Mouse (Mus musculus): ENCODE measurements at regions not wholly inside any gene's neighbourhood (a gene's known extent, or its start where the extent isn't known, plus 50 kb on each side); places are given as distances from the start of the nearest gene placed in this dataset.

DNA sequence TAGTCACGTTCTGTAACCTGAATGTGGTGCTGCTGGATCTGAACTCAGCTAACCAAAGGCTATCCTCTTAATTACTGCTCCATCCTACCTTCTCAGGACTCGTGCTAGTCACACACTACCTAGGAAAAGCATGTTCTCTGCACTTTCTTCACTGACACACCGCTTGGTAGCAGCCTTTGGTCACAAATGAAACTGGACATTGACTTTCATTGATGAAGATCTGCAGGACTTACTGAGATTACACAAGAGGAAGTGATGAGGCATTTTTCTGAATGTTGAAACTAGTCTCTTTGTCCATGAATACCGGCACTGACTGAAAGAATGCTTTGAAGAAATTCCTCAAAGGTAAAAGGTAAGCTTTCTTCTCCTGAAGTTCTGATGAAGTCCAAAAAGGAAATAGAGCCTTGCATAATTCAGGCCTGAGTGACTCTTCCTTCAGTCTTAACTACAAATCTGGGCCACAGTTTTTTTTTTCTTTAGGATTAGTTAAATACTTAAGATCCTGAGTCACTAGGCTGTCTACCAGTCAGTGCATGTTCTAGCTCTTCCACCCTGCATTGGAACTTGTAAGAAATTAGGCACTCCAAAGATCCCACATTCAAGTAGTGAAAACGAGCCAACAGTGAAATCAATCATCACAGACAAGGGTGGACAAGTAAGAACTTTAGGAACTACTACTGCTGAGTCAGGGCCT lies 531.0 kb upstream of the A1bg start:
- H3K27ac ChIP-seq (replicated peaks), result no peak overlapping the region
- H3K27me3 ChIP-seq, result no peaks in the 10 kb centered on the region
- no peak overlapping the region for H3K9ac ChIP-seq (replicated peaks)
- no peaks in the 10 kb centered on the region for H3K9me3 ChIP-seq
- no peaks in the 10 kb centered on the region for H3K4me1 ChIP-seq
- no peaks in the 10 kb centered on the region for H3K36me3 ChIP-seq
- ATAC-seq (ENCODE audit: low FRiP score, low read depth), result no peak
- no peak overlapping the region for H3K4me3 ChIP-seq
- 81% methylated on average over 5 of the region's 5 CpGs for WGBS
- no peak overlapping the region for H3K4me2 ChIP-seq (replicated peaks)

DNA sequence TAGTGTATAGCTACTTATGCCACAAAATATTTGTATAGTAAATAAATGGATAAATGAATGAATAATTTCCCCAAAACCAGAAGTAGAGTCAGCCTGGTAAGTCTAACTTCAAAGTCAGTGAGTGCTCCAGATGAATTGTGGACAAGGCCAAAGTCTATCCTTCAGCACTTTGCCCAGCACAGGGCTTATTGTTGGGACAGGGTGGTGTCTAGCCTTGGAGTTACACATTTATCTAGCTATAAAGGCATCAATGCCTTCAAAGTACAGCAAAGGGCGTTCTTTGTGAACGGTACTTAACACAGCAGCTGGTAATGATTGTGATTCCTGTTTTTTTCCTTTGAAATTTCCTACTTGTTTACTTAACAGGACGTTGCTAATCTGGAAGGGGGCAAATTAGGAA lies 527.4 kb upstream of the A1bg start:
- H3K4me2 ChIP-seq (replicated peaks), result no peak overlapping the region
- no peak overlapping the region for H3K27ac ChIP-seq (replicated peaks)
- H3K9me3 ChIP-seq, result no peaks in the 10 kb centered on the region
- no peaks in the 10 kb centered on the region for H3K27me3 ChIP-seq
- H3K36me3 ChIP-seq, result no peaks in the 10 kb centered on the region
- 46% methylated on average over 3 of the region's 3 CpGs for WGBS
- no peak overlapping the region for H3K4me3 ChIP-seq
- H3K4me1 ChIP-seq, result no peaks in the 10 kb centered on the region
- H3K9ac ChIP-seq (replicated peaks), result no peak overlapping the region
- no peak for ATAC-seq (ENCODE audit: low FRiP score, low read depth)

DNA sequence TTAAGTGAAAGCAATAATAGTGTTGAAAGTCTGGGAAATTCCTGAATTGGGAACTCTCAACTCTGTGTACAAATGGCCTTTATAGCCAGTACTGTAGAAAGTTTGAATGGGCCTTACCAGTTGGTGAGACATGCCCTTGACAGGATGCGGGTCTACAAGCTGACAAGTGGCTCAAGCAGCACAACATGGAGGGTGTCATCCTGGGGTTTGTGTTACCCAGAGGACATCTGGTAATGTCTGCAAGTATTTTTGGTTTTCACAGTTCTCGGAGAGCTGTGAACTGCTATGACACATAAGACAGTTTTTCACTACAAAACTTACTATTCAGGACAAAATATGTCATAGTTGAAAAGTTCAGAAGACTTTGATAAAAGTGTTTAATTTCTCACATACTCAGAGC lies 525.7 kb upstream of the A1bg start:
- Histone ChIP-seq H3K9ac (replicated peaks) (no peak overlapping the region), H3K9me3 (no peaks in the 10 kb centered on the region), H3K36me3 (no peaks in the 10 kb centered on the region), H3K4me3 (no peak overlapping the region), H3K27ac (replicated peaks) (no peak overlapping the region), H3K4me1 (no peaks in the 10 kb centered on the region), H3K4me2 (replicated peaks) (no peak overlapping the region), H3K27me3 (no peaks in the 10 kb centered on the region)
- 88% methylated on average over 2 of the region's 2 CpGs for WGBS
- ATAC-seq (ENCODE audit: low FRiP score, low read depth), result no peak

DNA sequence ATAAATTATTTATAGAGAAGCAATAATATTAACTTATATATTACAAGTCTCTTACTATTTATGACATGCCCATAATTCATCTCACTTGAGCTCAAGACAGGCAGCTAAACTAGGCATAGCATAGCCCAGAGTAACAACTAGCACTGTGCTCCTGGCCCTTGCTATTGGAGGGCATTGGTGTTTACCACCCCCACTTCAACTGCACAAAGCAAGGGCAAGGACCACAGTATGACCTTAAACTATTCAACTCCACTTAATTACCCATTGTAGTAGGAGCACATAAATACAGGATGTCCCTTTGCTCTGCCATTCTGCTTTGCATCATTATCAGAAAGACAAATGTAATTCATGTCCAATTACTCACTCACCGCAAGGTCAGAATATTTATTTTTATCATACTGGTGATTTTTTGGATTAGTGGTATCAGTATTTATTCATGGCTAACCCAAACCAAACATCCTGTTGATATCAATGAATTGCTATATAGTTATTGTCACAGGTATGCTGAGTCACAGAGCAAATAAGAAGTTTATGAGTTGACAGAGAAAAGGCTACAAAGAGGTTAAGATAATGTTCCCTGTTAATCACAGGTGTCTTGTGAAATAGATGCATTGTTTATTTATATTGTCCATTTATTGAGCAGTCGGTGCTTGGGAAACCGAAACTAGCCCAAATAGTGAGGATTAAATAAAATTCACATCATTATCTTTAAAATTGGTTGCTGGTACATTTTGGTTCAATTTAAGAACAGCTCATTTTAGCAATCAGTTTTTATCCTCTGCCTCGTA lies 523.4 kb upstream of the A1bg start:
- H3K4me1 ChIP-seq, result no peaks in the 10 kb centered on the region
- ATAC-seq (ENCODE audit: low FRiP score, low read depth), result no peak
- 93% methylated on average over 4 of the region's 4 CpGs for WGBS
- no peaks in the 10 kb centered on the region for H3K27me3 ChIP-seq
- H3K9ac ChIP-seq (replicated peaks), result no peak overlapping the region
- H3K9me3 ChIP-seq, result no peaks in the 10 kb centered on the region
- no peaks in the 10 kb centered on the region for H3K36me3 ChIP-seq
- H3K4me3 ChIP-seq, result no peak overlapping the region
- H3K4me2 ChIP-seq (replicated peaks), result no peak overlapping the region
- no peak overlapping the region for H3K27ac ChIP-seq (replicated peaks)

DNA sequence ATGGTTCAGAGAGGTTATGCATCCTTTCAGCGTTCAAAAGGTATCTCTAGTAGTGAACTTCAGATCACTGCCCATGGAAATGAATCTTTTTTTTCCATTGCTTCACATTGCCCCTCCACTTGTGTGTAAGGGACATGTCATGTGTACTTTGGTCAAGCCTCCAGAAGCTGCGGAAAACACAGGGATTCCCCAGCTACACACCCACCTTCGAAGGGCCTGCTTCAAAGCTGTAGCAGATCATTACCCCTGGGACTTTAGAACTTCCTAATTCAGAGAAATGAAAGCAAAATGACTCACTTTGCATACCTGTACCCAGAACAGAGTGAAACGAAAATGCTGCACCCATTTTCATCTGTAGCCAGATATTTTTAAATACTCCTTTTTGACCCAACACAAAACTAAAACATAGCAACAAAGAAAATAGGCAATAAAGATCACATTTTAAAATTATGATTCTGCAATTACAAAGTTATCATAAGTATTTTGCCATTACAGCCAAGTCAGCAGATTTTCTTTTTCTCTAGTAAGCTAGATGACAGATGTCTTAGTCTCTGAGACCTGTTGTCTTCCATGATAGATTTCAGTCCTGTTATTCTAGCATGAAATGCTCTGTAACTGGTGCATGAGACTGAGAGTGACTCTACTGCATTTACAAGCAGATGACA lies 519.1 kb upstream of the A1bg start:
- Histone ChIP-seq H3K36me3 (no peaks in the 10 kb centered on the region), H3K27me3 (no peaks in the 10 kb centered on the region), H3K4me1 (no peaks in the 10 kb centered on the region), H3K9ac (replicated peaks) (no peak overlapping the region), H3K27ac (replicated peaks) (no peak overlapping the region), H3K4me2 (replicated peaks) (no peak overlapping the region), H3K9me3 (no peaks in the 10 kb centered on the region), H3K4me3 (no peak overlapping the region)
- WGBS, result 80% methylated on average over 4 of the region's 4 CpGs
- no peak for ATAC-seq (ENCODE audit: low FRiP score, low read depth)

DNA sequence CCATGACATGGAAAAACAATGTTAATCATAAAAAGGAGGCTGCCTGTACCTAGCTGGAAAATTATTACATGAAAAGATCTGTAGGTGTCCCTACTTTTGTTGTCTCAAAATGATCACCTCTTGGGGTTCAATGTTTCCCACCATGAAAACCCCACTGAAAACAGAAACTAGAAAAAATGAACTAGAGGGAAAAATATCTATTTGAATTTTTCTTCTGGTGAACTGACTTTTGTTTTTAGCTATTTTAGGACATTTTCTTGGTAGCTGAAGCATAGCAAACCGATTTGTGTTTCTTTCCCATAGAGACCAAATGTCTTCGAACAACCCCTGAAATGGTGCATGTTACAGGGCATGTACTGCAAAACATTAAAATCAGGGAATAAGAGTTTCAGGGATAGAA lies 518.2 kb upstream of the A1bg start:
- Histone ChIP-seq H3K9ac (replicated peaks) (no peak overlapping the region), H3K27me3 (no peaks in the 10 kb centered on the region), H3K27ac (replicated peaks) (no peak overlapping the region), H3K36me3 (no peaks in the 10 kb centered on the region), H3K4me2 (replicated peaks) (no peak overlapping the region), H3K4me3 (no peak overlapping the region), H3K9me3 (no peaks in the 10 kb centered on the region), H3K4me1 (no peaks in the 10 kb centered on the region)
- WGBS, result 92% methylated on average over 2 of the region's 2 CpGs
- no peak for ATAC-seq (ENCODE audit: low FRiP score, low read depth)

DNA sequence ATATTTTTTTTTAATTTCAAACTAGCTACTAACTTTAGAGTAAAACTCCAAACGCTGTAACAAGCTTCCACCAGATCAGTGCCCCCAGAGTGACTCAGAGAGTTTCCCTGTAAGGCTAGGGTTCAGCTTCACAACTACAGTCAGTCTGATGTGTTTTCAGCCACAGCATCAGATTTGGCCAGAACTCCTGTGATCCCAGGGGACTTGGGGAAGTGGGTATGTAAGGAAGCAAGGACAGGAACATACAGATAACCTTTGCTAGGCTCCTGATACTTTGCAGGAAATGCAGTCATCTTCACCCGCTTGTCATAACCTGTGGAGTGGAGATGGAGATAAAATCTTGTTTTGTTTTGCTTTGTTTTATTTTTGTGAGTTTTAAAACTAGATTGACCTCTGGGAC lies 517.5 kb upstream of the A1bg start:
- no peaks in the 10 kb centered on the region for H3K36me3 ChIP-seq
- no peaks in the 10 kb centered on the region for H3K9me3 ChIP-seq
- H3K27ac ChIP-seq (replicated peaks), result no peak overlapping the region
- H3K27me3 ChIP-seq, result no peaks in the 10 kb centered on the region
- no peaks in the 10 kb centered on the region for H3K4me1 ChIP-seq
- H3K4me3 ChIP-seq, result no peak overlapping the region
- H3K4me2 ChIP-seq (replicated peaks), result no peak overlapping the region
- H3K9ac ChIP-seq (replicated peaks), result no peak overlapping the region
- no peak for ATAC-seq (ENCODE audit: low FRiP score, low read depth)
- WGBS, result 88% methylated on average over 2 of the region's 2 CpGs

DNA sequence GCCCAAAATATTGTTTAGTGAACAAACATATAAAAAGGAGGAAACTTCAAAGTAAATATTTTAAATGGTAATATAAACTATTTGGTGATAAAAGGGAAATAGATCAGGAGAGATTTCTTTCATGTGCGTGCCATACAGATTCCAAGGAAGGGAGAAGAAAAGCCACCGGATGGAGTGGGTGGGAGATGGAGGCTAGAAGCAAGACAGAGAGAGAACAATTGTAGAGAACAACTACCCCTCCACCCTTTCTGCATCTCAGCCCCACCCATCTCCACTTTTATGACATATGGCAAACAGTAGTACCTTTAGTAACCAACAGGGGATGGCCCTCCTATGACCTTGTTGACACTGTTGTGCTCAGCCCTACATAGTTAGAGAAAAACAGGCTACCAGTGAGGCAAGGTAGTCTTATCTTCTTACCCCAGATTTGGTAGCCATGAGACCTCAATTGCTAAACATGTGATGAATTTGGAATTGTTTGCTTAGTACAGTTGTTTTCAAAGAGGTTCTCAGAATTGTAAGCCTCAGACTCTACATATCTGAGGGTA lies 516.9 kb upstream of the A1bg start:
- H3K36me3 ChIP-seq, result no peaks in the 10 kb centered on the region
- no peak overlapping the region for H3K9ac ChIP-seq (replicated peaks)
- no peak overlapping the region for H3K4me2 ChIP-seq (replicated peaks)
- no peak overlapping the region for H3K4me3 ChIP-seq
- H3K27me3 ChIP-seq, result no peaks in the 10 kb centered on the region
- no peak for ATAC-seq (ENCODE audit: low FRiP score, low read depth)
- 98% methylated on average over 2 of the region's 2 CpGs for WGBS
- no peaks in the 10 kb centered on the region for H3K4me1 ChIP-seq
- no peak overlapping the region for H3K27ac ChIP-seq (replicated peaks)
- no peaks in the 10 kb centered on the region for H3K9me3 ChIP-seq

DNA sequence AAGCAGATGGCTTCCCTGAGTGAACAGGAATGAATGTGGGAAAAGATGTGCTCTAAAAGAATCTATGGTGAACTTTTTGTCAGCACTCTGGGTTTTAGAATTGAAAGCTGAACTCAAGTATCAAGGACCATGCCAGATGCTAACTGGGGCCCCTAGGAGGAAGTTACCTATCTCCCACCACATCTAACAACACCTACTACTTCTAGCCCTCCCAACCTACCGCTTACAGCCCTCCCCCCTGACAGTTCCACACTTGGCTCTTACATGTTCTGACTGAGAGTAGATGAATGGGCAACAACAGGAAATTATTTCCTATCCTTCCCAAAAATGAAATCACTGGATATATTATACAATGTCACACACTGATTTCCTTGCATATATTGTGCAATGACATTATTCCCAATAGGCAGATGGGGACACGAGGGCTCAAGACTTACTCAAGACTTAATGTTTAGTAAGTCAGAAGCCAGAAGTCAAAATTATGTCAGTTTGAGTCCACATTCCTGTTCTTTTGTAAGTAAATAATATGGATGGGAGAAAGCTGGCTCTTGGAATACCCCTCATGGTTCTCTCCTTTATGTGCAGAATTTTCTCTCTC lies 506.1 kb upstream of the A1bg start:
- Histone ChIP-seq H3K36me3 (no peaks in the 10 kb centered on the region), H3K4me3 (no peak overlapping the region), H3K9ac (replicated peaks) (no peak overlapping the region), H3K9me3 (no peaks in the 10 kb centered on the region), H3K4me2 (replicated peaks) (no peak overlapping the region), H3K27me3 (no peaks in the 10 kb centered on the region), H3K4me1 (no peaks in the 10 kb centered on the region), H3K27ac (replicated peaks) (no peak overlapping the region)
- no peak for ATAC-seq (ENCODE audit: low FRiP score, low read depth)
- 84% methylated on average over 2 of the region's 2 CpGs for WGBS

DNA sequence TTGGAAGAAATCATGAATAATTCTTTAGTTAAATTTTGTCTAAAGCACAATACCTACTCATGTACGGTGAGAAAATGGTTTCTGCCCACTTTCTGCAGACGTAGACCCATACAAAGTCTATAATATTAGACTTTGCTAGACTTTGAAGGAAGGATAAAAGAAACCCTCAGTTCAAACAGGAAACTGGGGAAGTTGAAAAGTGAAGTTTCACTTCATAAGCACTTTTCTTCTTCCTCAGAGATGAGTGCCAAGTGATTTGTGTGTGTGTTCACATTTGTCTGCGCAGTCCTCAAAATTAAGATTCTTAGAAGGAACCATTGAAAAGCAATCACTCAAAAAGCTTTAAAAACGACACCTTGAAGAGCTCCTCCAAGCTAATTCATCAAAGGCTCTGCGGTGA lies 500.2 kb upstream of the A1bg start:
- Histone ChIP-seq H3K36me3 (no peaks in the 10 kb centered on the region), H3K9ac (replicated peaks) (no peak overlapping the region), H3K27me3 (no peaks in the 10 kb centered on the region), H3K4me1 (no peaks in the 10 kb centered on the region), H3K4me3 (no peak overlapping the region), H3K4me2 (replicated peaks) (no peak overlapping the region), H3K27ac (replicated peaks) (no peak overlapping the region), H3K9me3 (no peaks in the 10 kb centered on the region)
- no peak for ATAC-seq (ENCODE audit: low FRiP score, low read depth)
- WGBS, result 91% methylated on average over 5 of the region's 5 CpGs

DNA sequence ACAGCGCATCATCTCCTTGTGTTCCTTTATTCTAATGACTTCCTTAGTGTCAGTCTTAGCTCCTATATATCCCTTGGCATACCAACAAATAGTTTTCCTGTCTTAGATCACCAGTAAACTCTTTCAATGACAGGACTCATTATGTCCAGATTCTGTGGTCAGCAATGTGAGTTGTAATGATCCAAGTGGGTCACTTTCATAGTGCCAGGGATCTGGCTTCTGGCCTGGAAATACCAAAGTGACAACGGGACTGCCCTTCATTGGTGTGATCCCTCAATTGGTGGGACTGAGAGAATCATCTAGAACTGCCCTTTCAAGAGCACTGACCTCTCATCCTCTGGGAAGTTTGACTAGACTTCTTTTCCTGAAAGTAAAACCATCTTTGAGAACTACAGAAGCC lies 494.7 kb upstream of the A1bg start:
- no peak overlapping the region for H3K4me2 ChIP-seq (replicated peaks)
- H3K27ac ChIP-seq (replicated peaks), result no peak overlapping the region
- no peaks in the 10 kb centered on the region for H3K27me3 ChIP-seq
- H3K9ac ChIP-seq (replicated peaks), result no peak overlapping the region
- 94% methylated on average over 2 of the region's 2 CpGs for WGBS
- no peaks in the 10 kb centered on the region for H3K9me3 ChIP-seq
- no peaks in the 10 kb centered on the region for H3K36me3 ChIP-seq
- H3K4me1 ChIP-seq, result no peaks in the 10 kb centered on the region
- H3K4me3 ChIP-seq, result no peak overlapping the region
- no peak for ATAC-seq (ENCODE audit: low FRiP score, low read depth)

DNA sequence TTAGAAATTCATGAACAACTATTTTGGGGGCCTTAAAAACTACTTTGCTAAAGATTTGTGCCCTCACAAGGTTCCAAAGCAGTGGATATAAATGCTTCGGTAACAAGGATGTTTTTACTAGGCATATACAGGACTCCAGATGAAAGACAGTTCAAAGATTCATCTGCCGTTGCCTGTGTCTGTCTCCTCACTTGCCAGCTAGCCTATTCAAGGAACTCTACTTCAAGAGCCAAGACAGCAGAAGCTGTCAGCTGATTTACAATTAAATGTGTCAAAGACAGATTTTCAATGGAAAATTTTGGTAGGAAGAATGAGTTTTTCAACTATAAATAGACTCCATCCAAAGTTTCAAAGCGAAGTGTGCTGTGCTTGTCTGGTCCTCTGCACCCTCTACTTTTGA lies 494.0 kb upstream of the A1bg start:
- no peak for ATAC-seq (ENCODE audit: low FRiP score, low read depth)
- Histone ChIP-seq H3K4me2 (replicated peaks) (no peak overlapping the region), H3K9ac (replicated peaks) (no peak overlapping the region), H3K36me3 (no peaks in the 10 kb centered on the region), H3K27ac (replicated peaks) (no peak overlapping the region), H3K4me3 (no peak overlapping the region), H3K9me3 (no peaks in the 10 kb centered on the region), H3K4me1 (no peaks in the 10 kb centered on the region), H3K27me3 (no peaks in the 10 kb centered on the region)
- WGBS, result 85% methylated on average over 3 of the region's 3 CpGs
